Mouse (Mus musculus): ENCODE results near the gene Bst1.

DNA sequence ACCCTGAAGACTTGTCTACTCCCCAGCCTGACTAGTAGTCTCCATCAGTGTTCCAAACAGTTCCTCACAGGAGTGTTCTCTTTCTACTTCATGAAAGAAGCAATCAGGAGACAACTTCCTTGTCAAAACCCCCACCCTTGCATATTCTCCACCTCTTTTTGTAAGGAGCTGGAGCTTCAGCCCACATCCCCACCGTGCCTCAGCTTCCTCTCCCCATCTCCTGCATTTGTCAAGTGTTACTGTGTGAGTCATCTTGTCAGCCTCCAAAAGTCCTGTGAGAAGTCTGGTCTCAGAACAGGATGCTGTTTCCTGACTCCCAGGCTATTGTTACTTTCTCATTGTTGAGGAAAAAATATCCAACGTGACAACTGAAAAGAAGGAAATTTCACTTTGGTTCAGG lies 46.6 kb downstream of the Bst1 start:
- no peak for TF ChIP-seq CTCF (IDR thresholded peaks at IDR 0.05; ENCODE audit: low read depth)
- TF ChIP-seq EP300 (IDR thresholded peaks at IDR 0.05; ENCODE audit: low read depth), result no peak

Measured in liver, postnatal 0 days (tissue).